Comparison of ENCODE assay signal across 8 mouse cellular contexts in genomic region chr11:4986695-4987486, GRCm38 (mm10). TPM values are rescaled to one million over a fixed set of nuclear protein-coding genes. Genes with fewer than 3 reads are reported as not detected.
A peak's percentile ranks its signal among the peaks of the same experiment; 100 is the strongest.
DNase-seq lines count a peak whose midpoint lies in the region; ATAC-seq and TF ChIP-seq lines count a peak whose summit lies in the region.

TSS of gene Ap1b1 (plus strand) at chr11:4986824.

- peak within 1 kb of the TSS; percentile 87 for H3K4me3 ChIP-seq in E14TG2a.4 (replicated peaks; ENCODE audit: low read length)
- H3K4me3 ChIP-seq in forebrain, embryonic 12.5 days (replicated peaks): peak within 1 kb of the TSS; percentile 79
- peak within 1 kb of the TSS; percentile 81 for H3K4me3 ChIP-seq in heart, embryonic 16.5 days (ENCODE audit: low read length)
- H3K4me3 ChIP-seq in liver, embryonic 14.5 days (ENCODE audit: insufficient read depth in 1 of 2, low read depth in 2 of 2, low read length in 2 of 2): peak within 1 kb of the TSS; percentile 79 to 87
- H3K4me3 ChIP-seq in stomach, embryonic 15.5 days (replicated peaks): peak within 1 kb of the TSS; percentile 67

- WGBS in forebrain, embryonic 12.5 days: under 1% methylated on average over 62 of the region's 62 CpGs
- under 1% methylated on average over 62 of the region's 62 CpGs for WGBS in heart, embryonic 16.5 days
- under 1% methylated on average over 62 of the region's 62 CpGs for WGBS in liver, embryonic 14.5 days (ENCODE audit: insufficient replicate concordance)
- under 1% methylated on average over 61 of the region's 62 CpGs for WGBS in stomach, embryonic 15.5 days

- H3K36me3 ChIP-seq in E14TG2a.4 (ENCODE audit: insufficient read depth, low read length): peaks cover 37% of the 10 kb centered on the region
- 0 out of 2 replicates have a peak, but pooled peaks cover 3% of the 10 kb centered on the region for H3K36me3 ChIP-seq in forebrain, embryonic 12.5 days (replicated peaks)
- H3K36me3 ChIP-seq in heart, embryonic 16.5 days (ENCODE audit: control insufficient read depth, insufficient read depth): no peaks in the 10 kb centered on the region
- H3K36me3 ChIP-seq in liver, embryonic 14.5 days (replicated peaks; ENCODE audit: control insufficient read depth, insufficient read depth, low read depth): peaks cover 9% of the 10 kb centered on the region
- no peaks in the 10 kb centered on the region for H3K36me3 ChIP-seq in stomach, embryonic 15.5 days

- TF ChIP-seq EP300 in liver, embryonic 14.5 days (IDR thresholded peaks at IDR 0.05; ENCODE audit: low read depth): no peak

- peak; percentile 93 for DNase-seq in c-Kit-positive CD71-positive TER-119-positive erythroid progenitor cells, embryonic 14.5 days (ENCODE audit: low spot score)
- peak; percentile 95 to 99 for DNase-seq in kidney, postnatal 36 days
- DNase-seq in liver, embryonic 14.5 days (ENCODE audit: low read depth in 3 of 3, low spot score in 3 of 3): peak; percentile 86 to 88 (median 86)
- peak; percentile 95 for DNase-seq in neural tube, embryonic 10.5 days (ENCODE audit: extremely low spot score, low spot score)

- H3K4me2 ChIP-seq in forebrain, embryonic 12.5 days: peak within 1 kb of the TSS; percentile 90
- peak within 1 kb of the TSS; percentile 93 for H3K4me2 ChIP-seq in heart, embryonic 16.5 days (ENCODE audit: low read depth, low read length)
- H3K4me2 ChIP-seq in liver, embryonic 14.5 days (ENCODE audit: low read depth): peak within 1 kb of the TSS; percentile 89
- peak within 1 kb of the TSS; percentile 91 for H3K4me2 ChIP-seq in stomach, embryonic 15.5 days

- H3K9ac ChIP-seq in forebrain, embryonic 12.5 days: peak within 1 kb of the TSS; percentile 77
- H3K9ac ChIP-seq in heart, embryonic 16.5 days (ENCODE audit: low read length): peak within 1 kb of the TSS; percentile 84
- H3K9ac ChIP-seq in liver, embryonic 14.5 days (replicated peaks): peak within 1 kb of the TSS; percentile 84
- H3K9ac ChIP-seq in stomach, embryonic 15.5 days: peak within 1 kb of the TSS; percentile 60

- 0 out of 2 replicates have a peak within 1 kb of the TSS, but pooled peaks have one; percentile 20 for H3K27ac ChIP-seq in forebrain, embryonic 12.5 days
- H3K27ac ChIP-seq in heart, embryonic 16.5 days (ENCODE audit: low read length): peak within 1 kb of the TSS; percentile 46
- peak within 1 kb of the TSS; percentile 58 for H3K27ac ChIP-seq in liver, embryonic 14.5 days
- H3K27ac ChIP-seq in stomach, embryonic 15.5 days: peak within 1 kb of the TSS; percentile 33; the same call in 1 of the 2 replicates

- H3K27me3 ChIP-seq in E14TG2a.4 (ENCODE audit: insufficient read depth, low read length): no peaks in the 10 kb centered on the region
- no peaks in the 10 kb centered on the region for H3K27me3 ChIP-seq in forebrain, embryonic 12.5 days
- H3K27me3 ChIP-seq in heart, embryonic 16.5 days (ENCODE audit: control insufficient read depth, insufficient read depth, low read length): no peaks in the 10 kb centered on the region
- H3K27me3 ChIP-seq in liver, embryonic 14.5 days (ENCODE audit: control insufficient read depth, insufficient read depth, low read length): no peaks in the 10 kb centered on the region
- H3K27me3 ChIP-seq in stomach, embryonic 15.5 days (replicated peaks): no peaks in the 10 kb centered on the region

- peak; percentile 92 for ATAC-seq in forebrain, embryonic 12.5 days (ENCODE audit: low FRiP score)
- peak; percentile 92 for ATAC-seq in heart, embryonic 16.5 days (replicated peaks; ENCODE audit: extremely low read depth, insufficient read depth, low FRiP score)
- peak; percentile 95 for ATAC-seq in liver, embryonic 14.5 days (ENCODE audit: insufficient read depth)
- peak; percentile 92 for ATAC-seq in stomach, embryonic 15.5 days (ENCODE audit: insufficient read depth, low FRiP score, low read depth)

- TF ChIP-seq CTCF in E14TG2a.4 (conservative IDR thresholded peaks at IDR 0.05; ENCODE audit: low read length): no peak
- TF ChIP-seq CTCF in liver, embryonic 14.5 days (IDR thresholded peaks at IDR 0.05; ENCODE audit: low read depth): no peak

- H3K4me1 ChIP-seq in E14TG2a.4 (replicated peaks; ENCODE audit: low read depth, low read length): peaks cover 17% of the 10 kb centered on the region
- peaks cover 20% of the 10 kb centered on the region for H3K4me1 ChIP-seq in forebrain, embryonic 12.5 days
- peaks cover 22% of the 10 kb centered on the region for H3K4me1 ChIP-seq in heart, embryonic 16.5 days (ENCODE audit: control insufficient read depth, insufficient read depth, low read length)
- peaks cover 19 to 46% of the 10 kb centered on the region in 2 experiments for H3K4me1 ChIP-seq in liver, embryonic 14.5 days (replicated peaks; ENCODE audit: control insufficient read depth in 2 of 2, insufficient read depth in 2 of 2, low read length in 1 of 2)
- peaks cover 9% of the 10 kb centered on the region; the same call in 1 of the 2 replicates for H3K4me1 ChIP-seq in stomach, embryonic 15.5 days

- no peaks in the 10 kb centered on the region for H3K9me3 ChIP-seq in E14TG2a.4 (ENCODE audit: low read length)
- no peaks in the 10 kb centered on the region for H3K9me3 ChIP-seq in forebrain, embryonic 12.5 days
- H3K9me3 ChIP-seq in heart, embryonic 16.5 days (replicated peaks; ENCODE audit: control insufficient read depth, low read length): no peaks in the 10 kb centered on the region
- H3K9me3 ChIP-seq in liver, embryonic 14.5 days (ENCODE audit: control insufficient read depth, low read length): no peaks in the 10 kb centered on the region
- no peaks in the 10 kb centered on the region for H3K9me3 ChIP-seq in stomach, embryonic 15.5 days

RNA-seq across cellular contexts. Expression of gene Ap1b1, which starts in this region (rescaled TPM):
- polyA plus RNA-seq in forebrain, embryonic 12.5 days (2016; fragmentation: Nextera tagmentation; extraction: Ambion mirVana): 67.9 and 76.7 TPM in 2 replicates
- polyA plus RNA-seq in heart, embryonic 16.5 days (2015; fragmentation: Nextera tagmentation; extraction: Ambion mirVana): 44.4 and 45.1 TPM in 2 replicates
- polyA plus RNA-seq in liver, embryonic 14.5 days (2012; rRNA removed): 54.1 and 58.8 TPM in 2 replicates
- 64.1 and 77.8 TPM in 2 replicates for polyA plus RNA-seq in liver, embryonic 14.5 days (2014; fragmentation: Nextera tagmentation; extraction: Ambion mirVana)
- 57.5 and 60.2 TPM in 2 replicates for polyA plus RNA-seq in stomach, embryonic 15.5 days (2015; fragmentation: Nextera tagmentation; extraction: Ambion mirVana)

Comparison
In these comparisons a context has a peak if more than half of its experiments do, and no peak if none do; other contexts are left out.
1. Peak in every context shown above with its lines: DNase-seq, ATAC-seq, H3K4me3 ChIP-seq and H3K27ac ChIP-seq.